Mouse (Mus musculus): ENCODE measurements around the gene Traf3.
A peak's percentile ranks its signal among the peaks of the same experiment; 100 is the strongest.

Gene Traf3

DNA sequence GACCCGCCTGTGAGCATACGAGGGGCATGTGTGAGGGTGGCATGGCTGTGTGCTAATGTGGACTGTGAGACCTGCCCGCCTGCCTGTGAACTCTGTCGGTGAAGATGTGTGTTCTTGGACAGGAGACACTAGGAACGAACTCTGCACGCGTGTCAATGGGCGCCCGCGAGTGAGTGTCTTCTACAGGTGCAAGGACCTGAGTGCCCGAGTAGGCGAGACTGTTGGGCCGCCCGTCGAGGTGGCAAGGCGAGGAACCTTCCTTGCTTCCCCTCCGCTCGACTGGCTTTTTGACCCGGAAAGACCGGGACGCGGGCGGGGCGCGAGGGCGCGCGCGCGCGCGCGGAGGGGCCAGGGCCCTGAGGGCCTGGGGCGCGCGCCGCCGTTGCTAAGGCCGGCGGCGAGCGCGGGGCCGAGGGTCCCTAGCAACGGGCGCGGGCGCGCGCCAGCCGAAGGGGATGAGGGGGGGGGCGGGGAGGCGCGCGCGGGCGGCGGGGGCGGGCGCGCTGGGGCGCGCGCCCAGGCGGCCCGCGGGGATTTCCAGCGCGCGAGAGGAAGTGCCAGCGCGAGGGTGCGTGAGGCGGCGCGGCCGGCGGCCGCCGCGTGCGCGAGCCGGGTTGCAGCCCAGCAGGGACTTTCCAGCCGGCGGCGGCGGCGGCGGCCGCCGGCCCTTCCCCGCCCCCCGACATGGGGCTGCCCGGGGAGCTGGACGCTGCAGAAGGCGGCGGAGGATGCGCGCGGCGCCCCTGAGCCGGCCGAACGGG, at the start of gene Traf3:
TSS of gene Traf3 (plus strand) at position 540 of the 761 bp plus-strand sequence.
- DNase-seq: peak; percentile 63

DNA sequence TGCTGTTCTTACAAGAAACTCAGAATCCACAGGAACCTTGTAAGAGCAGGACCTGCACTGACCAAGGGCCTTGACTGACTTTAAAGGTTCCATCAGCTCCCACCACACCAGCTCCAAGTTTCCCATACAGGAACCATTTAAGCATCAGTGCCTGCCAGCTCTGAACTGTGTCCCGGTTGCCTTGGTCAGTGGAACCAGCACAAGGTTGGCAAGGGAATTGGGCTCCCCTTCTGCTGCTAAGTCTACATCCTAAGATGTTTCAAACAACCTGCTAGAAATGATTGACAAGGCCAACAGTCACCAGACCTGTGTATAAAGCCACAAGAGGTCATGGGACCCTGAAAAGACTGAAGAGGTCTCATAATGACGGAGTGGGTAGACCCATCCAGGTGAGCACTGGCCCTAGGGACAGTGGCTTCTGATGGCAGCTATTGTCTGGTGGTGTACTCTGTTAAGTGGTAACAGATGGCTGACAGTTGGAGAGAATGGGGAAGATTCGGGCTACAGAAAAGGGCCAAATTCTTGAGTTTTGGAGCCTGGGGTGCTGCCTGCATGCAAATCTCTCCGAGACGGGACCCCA, 46.6 kb upstream of the Traf3 start:
- DNase-seq: peak; percentile 49

DNA sequence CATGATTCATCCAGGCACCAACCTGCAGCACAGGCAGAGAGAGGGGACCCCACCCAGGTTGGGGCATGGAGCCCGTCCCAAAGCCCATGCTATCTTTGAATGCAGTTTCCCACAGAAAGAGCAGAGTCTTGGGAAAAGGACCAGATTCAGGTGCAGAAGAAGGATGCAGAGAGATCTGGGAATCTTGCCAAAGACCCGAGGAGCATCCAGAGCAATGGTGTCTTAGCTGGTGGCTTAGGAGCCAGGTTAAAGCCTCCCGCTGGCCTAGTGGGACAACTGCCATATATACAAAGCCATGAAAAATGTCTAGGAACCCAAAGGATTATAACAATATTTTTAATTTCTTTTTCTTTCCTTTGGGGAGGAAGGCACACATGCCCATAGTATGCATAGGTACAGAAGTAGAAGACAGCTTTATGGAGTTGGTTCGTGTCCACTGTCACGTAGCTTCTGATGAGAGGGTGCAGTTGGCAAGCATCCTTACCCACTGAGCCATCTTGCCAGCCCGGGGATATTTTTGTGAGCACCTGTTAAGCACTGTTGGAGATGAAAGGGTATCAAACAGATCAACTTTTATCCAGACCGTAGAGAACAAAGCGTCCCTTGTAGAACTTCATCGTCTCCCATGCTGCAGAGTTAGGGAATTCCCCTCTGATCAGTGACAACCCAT, 45.1 kb upstream of the Traf3 start:
- DNase-seq: peak; percentile 66

DNA sequence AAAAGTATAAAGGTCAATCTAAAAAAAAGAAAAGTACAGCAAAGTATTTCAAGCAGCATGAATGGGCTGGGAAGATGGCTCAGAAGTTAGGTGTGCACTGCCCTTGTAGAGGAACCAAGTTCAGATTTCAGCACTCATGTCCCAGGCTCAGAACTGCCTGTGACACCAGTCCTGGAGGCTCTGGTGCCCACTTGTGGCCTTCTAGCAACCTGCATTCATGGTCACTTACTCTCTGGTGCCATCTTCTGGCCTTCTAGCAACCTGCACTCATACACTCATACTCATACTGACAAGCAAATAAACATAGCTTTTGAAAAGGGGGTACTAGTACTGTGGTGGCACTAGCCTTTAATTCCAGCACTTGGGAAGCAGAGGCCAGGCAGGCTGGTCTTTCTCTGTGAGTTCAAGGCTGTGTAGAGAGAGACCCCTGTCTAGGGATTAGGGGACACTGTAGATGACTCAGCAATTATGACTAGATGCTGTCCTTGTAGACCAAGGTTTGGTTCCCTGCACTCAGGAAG, 43.8 kb upstream of the Traf3 start:
- no peak for DNase-seq

DNA sequence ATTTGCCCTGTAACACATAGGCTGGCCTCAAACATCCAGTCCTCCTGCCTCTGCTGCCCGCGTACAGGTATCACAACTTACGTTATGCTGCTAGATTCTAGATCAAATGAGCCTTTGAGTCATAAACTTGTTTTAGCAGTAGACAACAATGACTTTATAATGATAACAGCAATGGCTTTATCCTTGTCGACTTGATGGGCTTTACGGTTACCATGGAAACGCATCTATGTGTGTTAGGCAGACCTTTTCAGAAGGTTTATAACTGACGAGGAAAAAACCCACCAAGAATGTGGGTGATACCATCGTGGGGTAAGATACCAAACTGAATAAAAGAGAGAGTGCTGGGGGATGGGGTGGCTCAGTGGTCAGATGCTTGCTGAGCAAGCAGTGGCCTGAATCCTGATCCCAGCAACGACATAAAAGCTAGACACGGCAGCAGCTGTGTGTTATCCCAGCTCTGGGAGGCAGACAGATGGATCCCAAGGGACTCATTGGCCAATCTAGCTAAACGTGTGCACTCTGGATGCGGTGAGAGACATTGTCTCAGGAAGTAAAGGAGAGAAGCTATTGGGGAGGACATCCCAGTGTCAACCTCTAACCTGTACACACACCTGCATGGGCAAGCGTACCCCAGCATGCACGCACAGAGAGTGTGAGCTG, 41.4 kb upstream of the Traf3 start:
- no peak for DNase-seq

DNA sequence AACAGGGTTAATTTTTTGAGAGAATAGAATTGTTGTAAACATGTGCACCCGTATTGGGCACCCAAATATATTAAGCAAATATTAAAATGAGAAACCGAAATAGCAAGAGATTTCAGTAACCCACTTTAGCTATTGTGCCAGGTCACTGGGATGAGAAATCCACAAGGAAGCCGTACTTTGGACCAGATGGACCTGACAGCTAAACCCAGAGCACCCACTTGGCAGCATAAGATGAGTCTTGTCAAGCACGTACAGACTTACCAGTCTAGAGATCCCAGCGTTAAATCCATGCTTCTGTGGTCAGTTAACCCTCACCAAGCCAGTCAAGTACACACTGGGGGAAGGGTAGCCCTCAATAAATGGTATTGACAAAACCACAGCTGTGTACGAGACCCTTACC, 40.5 kb upstream of the Traf3 start:
- no peak for DNase-seq

DNA sequence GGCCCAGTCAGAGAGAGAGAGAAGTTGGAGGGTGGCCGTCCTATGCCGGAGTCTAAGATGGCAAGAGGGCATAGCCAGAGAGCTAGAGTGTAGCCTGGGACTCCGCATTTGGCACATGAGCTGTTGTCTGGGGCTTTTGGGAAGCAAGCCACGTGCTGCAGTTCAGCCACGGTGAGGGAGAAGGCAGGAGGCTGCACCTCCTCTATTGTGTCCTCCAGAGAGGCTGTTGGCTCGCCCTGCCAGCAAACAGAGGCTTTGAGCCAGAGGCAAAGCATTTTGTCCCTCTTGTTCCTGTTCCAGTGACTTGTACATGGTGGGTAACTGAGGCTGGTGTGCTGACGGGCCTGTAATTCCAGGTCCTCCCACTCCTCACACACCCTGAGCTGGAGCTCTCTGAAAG, 32.0 kb upstream of the Traf3 start:
- peak; percentile 61 for DNase-seq

DNA sequence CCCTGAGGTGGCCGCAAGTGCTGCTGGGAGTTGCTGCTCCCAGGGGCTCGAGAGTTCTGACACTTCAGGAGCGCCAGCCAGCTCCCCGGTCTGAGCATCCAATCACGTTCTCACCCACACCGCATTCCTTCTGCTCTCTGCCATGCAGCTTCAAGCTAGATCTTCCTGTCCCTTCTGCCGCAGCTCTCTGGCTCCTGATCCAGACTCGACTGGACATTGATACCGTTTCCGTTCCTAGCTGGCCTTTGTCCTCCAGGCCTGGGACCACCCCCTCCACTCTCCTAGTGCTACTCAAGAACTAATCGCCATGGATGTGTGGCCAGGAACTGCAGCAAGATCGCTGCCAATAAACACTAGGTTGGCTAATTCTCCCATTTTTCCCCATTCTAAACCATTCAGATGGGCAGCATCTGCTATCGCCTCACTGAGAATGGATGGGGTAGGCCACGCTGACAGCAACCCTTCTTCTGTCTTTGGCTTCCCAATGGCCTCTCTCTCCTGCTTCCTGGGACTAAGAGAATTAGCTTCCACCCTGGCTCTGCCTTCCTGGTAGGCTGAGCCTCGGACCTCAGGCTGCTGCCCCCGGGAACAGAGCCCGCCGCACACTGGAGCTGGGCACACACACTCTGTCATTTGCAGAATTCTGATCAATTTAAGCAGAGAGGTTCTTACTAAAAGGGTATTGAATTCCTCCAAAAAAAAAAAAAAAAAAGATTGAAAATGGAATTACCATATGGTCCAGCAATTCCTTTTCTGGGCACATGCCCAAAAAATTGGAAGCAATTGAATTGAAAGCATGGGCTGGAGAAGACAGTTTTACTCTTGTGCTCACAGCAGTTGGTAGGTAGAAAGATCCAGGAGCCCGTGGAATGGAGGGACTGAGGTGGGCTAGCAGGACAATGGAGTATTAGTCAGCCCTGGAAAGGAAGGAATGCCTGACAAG, 31.1 kb upstream of the Traf3 start:
- DNase-seq: peak; percentile 25

DNA sequence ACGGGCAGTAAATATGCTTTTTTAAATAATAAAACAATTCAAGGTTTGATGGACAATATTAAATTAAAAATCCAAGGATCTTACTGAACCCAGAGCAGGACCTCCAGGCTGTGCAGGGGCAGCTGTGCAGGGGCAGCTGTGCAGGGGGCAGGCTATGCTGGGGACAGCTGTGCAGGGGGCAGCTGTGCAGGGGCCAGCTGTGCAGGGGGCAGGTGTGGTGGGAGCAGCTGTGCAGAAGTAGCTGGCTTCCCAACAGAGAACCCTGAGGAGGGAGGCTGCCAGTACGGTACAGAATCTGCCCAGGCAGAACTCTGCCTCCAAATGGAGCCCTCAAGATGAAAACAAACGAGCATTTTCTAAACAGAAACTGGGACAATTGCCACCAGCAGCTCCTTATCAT, 30.2 kb upstream of the Traf3 start:
- no peak for DNase-seq

DNA sequence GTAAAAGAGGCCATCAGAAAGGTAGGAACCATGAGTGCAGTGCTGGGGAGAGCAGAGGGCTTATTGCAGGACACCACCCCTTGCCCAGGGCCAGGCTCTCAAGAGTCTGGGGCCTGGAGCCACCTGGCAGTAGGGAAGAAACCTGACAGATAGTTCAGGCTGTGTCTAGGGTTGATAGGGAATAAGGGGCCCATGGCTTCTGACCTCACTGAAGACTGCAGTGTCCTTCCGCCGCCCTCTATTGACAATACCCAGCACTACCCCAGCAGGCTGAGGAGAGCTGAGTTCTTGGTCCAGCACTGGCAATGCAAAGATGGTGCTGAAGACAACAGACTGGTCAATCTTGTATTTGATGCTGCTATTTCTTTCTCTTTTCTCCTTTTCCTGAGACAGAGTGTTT, 29.1 kb upstream of the Traf3 start:
- no peak for DNase-seq

DNA sequence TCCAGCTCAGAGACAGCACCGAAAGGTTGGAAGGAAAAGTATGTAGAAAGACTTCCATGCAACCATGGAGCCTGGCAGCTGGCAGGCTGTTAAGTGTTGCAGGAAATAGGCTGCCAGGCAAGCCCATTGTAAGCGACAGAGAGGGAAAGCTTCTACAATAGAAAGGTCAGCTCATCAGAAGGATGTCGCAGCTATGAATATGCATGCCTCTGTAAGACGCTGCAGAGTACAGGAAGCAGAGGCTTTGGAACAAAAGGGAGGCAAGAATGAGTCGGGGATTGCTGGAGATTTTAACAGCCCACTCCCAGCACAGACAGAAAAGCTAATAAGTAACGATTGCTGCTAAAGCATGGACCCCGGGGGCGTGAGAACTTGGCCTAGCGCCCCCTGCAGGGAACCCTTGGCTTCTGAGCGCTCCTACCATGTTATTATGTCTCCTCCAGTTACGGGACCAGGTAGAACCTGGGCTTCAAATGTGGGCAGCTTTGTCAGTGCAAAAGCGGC, 23.1 kb upstream of the Traf3 start:
- no peak for DNase-seq

DNA sequence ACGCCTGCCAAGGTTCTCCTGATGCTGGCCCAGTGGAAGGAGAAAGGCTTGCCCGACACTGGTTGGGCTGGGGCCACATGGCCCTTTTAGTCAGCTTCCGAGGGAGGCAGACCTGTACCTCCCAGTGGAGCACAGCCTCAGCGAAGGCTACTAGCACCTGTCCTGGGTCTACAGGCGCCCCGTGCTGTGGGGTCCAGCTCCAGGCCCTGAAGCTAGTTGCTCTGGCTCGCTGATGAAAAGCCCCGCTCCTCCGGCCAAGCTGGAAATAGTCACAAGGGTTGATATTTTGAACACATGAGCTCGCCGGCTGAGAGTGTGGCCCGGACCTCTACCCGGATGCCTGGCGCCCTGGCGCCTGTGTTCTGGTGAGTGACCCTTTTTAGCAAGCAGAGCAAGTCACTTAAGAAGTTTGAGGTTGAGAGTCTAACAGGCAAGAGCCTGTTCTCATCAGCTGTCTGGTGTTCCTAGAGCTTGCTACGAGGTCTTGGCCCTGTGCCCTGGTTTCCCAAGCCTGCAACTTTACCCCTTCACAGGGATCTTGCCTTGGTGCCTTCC, 22.6 kb upstream of the Traf3 start:
- no peak for DNase-seq

DNA sequence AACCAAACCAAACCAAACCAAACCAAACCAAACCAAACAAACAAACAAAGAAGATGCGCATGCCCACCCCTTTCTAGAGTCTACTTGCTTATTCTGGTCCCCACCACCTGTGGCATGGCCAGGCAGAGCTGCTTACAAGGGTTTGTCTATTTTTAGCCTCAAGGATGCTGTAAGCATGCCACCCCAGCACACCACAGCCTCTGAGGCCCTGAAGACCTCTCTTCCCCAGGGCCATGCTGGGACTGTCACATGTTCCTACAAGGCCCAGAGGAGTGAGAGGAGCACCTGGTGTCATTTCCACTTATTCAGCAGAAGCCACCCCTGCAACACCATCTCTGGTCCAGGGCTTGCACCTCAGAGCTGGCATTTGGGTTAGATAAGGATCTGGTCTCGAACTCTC, 21.6 kb upstream of the Traf3 start:
- DNase-seq: no peak

DNA sequence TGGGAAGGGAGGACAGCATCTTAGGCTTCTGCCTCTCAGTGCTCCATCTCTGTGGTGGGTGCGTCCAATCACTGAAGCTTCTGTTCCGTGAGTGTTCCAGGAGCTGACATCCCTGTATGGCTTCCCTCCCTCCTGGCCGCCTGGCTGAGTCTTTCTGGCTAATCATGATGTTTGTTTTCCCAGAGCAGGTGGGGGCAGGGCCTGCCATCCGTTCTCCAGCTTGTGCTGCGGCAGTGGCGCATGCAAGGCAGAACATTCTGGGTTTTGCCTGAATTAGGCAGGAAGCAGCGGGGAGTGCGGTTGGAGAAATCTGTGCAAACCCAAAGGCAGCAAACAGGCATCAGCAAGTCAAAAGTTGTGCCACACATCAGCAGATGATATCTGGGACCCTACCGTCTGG, 20.9 kb upstream of the Traf3 start:
- no peak for DNase-seq

DNA sequence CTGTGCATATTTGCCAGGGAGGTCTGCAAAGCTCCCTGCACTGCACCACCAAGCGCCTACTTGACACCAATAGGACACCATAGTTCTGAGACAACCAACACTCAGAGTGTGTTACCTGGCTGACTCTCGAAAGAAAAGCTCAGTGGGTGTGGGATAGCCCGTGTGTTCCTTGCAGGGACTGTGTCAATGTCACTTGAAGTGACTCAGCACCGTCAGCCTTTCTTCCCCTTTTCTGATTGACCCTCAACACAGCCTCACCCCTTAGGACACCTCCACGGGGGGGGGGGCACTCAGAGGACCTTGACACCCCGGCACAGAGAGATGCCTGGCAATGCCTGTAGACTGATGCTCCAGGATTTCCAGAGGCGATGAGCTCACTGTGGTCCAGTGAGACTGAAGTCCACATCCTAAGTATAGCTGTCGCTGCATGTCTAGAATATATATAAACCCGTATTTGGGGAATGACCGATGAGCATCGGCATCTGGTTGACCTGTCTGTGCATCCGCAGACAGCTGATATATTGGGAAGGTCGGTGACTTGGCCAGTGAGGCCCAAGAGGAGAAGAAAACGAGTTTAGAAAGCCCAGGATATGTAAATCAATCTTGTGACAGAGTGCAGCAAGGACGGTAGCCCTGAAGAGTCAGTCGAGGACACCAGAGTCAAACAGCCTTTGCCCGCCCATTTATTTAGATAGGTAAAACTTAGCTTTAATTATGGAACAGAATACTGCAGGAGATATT, 16.5 kb upstream of the Traf3 start:
- no peak for DNase-seq

DNA sequence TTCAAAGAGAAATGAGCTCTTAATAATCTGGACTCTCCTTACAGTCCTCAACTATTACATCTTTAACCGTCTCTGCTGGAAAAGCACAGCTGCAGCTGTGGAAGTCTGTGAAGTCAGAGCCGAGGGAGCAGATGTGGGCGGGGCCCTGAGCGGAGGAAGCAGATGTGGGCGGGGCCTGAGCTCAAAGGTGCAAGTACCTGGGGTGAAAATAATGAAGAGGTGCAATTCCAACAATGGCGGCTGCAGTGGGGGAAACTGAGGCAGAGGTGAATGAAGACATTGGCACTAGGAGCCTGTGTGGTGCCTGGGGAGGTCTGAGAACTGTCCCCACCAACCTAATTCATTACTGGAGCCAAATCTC, 16.0 kb upstream of the Traf3 start:
- DNase-seq: no peak

DNA sequence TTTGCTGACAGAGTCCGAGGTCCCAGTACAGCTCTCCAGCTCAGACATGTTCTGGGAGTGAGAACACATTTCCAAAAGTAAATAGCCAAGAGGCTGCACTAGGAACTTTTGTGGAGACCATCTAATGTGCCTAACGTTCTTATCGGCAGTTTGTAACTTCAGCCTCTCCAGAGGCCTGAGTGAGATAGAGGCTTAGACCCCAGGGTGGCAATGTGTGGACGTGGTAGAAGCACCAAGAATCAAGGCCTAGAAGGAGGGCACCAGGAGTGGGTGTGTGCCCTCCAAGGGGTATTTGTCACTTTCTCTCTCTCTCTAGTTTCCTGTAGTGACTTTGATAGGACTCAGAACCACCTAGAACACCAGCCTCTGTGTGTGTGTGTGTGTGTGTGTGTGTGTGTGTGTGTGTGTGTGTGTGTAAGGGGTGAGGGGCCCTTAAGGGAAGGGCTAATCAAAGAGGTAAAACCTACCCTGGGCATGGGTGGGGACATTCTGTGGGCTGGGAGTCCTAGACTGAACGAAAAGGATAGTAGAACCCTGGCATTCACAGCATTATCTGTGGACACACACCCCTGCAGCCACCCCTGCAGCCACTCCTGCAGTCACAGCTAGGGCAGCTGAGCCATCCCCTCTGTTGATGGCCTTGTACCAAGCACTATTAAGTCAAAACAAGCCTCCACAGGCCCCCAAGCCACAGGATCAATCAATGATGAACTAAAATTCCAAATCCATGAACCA, 14.6 kb upstream of the Traf3 start:
- no peak for DNase-seq

DNA sequence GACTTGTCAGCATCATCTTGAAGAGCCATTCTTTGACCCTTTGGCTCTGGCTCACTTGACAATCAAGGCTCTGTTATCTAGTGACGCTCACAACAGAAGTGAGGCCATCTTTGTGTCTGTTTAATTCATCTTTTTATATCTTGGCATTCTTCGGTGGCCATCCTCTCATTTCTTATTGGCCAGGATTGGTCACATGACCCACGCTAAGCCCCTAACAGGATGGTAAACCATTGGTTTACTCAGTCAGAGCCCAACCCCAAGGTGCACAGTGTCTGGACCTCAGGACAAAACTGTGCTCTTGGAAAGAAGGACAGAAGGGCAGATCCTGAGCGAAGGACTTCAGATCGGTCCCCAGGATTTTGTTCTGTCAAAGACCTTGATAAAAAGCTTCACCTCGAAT, 13.6 kb upstream of the Traf3 start:
- DNase-seq: no peak

DNA sequence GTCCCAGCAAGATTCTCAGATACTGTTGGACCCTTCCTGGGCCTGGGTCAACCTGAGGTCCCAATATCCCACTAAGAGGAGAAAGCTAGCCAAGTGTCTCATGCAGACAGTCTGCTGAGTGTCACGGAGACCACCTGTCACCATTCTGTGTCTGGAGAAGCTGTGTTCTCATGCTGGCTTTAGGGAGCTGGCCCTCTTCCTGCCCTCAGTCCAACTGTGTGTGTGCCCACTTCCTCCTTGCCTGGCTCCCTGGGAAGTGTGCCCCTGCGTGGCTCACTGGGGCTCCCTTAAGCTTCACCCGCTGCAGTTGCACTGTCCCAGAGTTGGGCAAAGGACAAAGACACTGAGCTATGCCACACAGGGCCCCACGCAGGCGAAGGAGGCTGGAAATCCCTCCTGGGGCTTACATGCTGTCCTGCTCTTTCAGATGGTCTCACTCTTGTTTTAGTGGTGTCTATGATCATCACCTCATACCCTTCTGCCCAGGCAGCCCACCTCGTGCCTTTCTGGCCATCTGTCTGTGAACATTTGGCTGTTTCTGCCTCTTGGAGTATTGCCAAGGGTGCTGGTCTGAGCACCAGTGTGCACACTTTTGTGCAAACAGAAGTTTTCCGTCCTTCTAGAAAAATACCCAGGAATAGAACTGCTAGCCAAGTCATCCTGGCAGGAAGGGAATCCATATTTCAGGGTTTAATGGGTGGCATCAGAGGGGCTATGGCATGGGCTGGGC, 13.0 kb upstream of the Traf3 start:
- peak; percentile 38 for DNase-seq

DNA sequence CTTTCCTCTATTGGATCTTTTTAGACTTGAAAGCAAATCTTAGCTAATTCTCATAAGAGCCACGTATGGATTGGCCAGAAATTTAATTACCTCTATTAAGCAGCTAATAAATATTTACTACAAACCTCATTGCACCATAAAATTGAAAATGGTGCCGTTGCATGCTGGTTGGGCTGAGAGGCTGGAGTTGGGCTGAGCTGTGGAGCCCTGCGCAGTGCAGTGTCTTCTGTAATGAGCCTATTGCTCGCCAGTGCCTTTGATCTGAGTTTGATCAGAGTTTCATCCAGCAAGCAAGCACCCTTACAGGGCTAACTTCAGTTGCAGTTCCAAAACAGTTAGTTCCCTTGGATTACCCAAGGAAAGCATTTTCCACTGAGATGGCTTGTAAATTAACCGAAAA, 12.2 kb upstream of the Traf3 start:
- DNase-seq: no peak
